In genomic region chr4:46614641-46615040, GRCm38 (mm10) we compare ENCODE assay signal across 17 mouse cellular contexts. TPM values are rescaled to one million over a fixed set of nuclear protein-coding genes. Genes with fewer than 3 reads are reported as not detected.
A peak's percentile ranks its signal among the peaks of the same experiment; 100 is the strongest.
DNase-seq lines count a peak whose midpoint lies in the region; ATAC-seq lines count a peak whose summit lies in the region.
"Had no signal": no experiment of that assay in that cellular context is flagged by ENCODE, and none has a peak within 500 bp of the region (broad histone marks: within the 10 kb centered on the region; RNA-seq: fewer than 3 reads in every experiment).

No protein-coding gene starts in this region.

- WGBS in liver, embryonic 13.5 days (ENCODE audit: insufficient replicate concordance): 49% methylated on average over 9 of the region's 9 CpGs
- WGBS in liver, embryonic 12.5 days (ENCODE audit: insufficient replicate concordance): 49% methylated on average over 9 of the region's 9 CpGs
- 80% methylated on average over 9 of the region's 9 CpGs for WGBS in hindbrain, embryonic 16.5 days
- 66% methylated on average over 9 of the region's 9 CpGs for WGBS in heart, embryonic 12.5 days

- ATAC-seq in liver, embryonic 13.5 days (ENCODE audit: low read depth): 0 out of 2 replicates have a peak, but pooled peaks have one; percentile 35
- ATAC-seq in liver, embryonic 12.5 days: no peak
- ATAC-seq in hindbrain, embryonic 16.5 days: no peak
- ATAC-seq in heart, embryonic 12.5 days (ENCODE audit: insufficient number of reproducible peaks, low FRiP score): no peak
- ATAC-seq: intestine, postnatal 0 days had no signal

- 0 out of 2 replicates have a peak overlapping the region, but pooled peaks have one; percentile 15 for H3K4me2 ChIP-seq in liver, embryonic 13.5 days
- no peak overlapping the region for H3K4me2 ChIP-seq in liver, embryonic 12.5 days
- H3K4me2 ChIP-seq in hindbrain, embryonic 16.5 days (ENCODE audit: low read length): no peak overlapping the region
- H3K4me2 ChIP-seq in heart, embryonic 12.5 days: no peak overlapping the region
- H3K4me2 ChIP-seq: hindbrain, embryonic 15.5 days had no signal

- DNase-seq in liver, embryonic 13.5 days: no peak
- peak; percentile 93 for DNase-seq in 416B (ENCODE audit: low read depth)
- DNase-seq in c-Kit-positive CD71-negative TER-119-negative erythroid progenitor cells, embryonic 14.5 days (ENCODE audit: low read depth): peak; percentile 62
- DNase-seq in T-cell, adult 2 months (ENCODE audit: low spot score): no peak
- DNase-seq: B cell, adult 2 months; cerebellum, adult 11 months; gastrocnemius, postnatal 10 days; kidney, postnatal 10 days; lung, adult 2 months had no signal

- peaks cover 19% of the 10 kb centered on the region for H3K27me3 ChIP-seq in liver, embryonic 13.5 days
- H3K27me3 ChIP-seq in liver, embryonic 12.5 days (replicated peaks): peaks cover 33% of the 10 kb centered on the region
- no peaks in the 10 kb centered on the region for H3K27me3 ChIP-seq in megakaryocyte, embryonic 14.5 days (replicated peaks)
- no peaks in the 10 kb centered on the region for H3K27me3 ChIP-seq in hindbrain, embryonic 16.5 days (replicated peaks; ENCODE audit: control insufficient read depth, insufficient read depth, low read length)
- peaks cover 75% of the 10 kb centered on the region for H3K27me3 ChIP-seq in heart, embryonic 12.5 days (replicated peaks)
- H3K27me3 ChIP-seq: hindbrain, embryonic 15.5 days had no signal

- peaks cover 21% of the 10 kb centered on the region for H3K4me1 ChIP-seq in liver, embryonic 13.5 days (replicated peaks)
- peaks cover 25% of the 10 kb centered on the region for H3K4me1 ChIP-seq in liver, embryonic 12.5 days
- H3K4me1 ChIP-seq in megakaryocyte, embryonic 14.5 days: peaks cover 60% of the 10 kb centered on the region
- H3K4me1 ChIP-seq in hindbrain, embryonic 16.5 days (ENCODE audit: control insufficient read depth, insufficient read depth, low read depth, low read length): peaks cover 3% of the 10 kb centered on the region; the same call in 1 of the 2 replicates
- H3K4me1 ChIP-seq in heart, embryonic 12.5 days (replicated peaks): no peaks in the 10 kb centered on the region

- H3K9ac ChIP-seq in liver, embryonic 13.5 days: no peak overlapping the region
- no peak overlapping the region for H3K9ac ChIP-seq in liver, embryonic 12.5 days
- H3K9ac ChIP-seq in hindbrain, embryonic 16.5 days (ENCODE audit: low read depth, low read length): no peak overlapping the region
- H3K9ac ChIP-seq in heart, embryonic 12.5 days: no peak overlapping the region
- H3K9ac ChIP-seq: hindbrain, embryonic 15.5 days had no signal

- no peak overlapping the region for H3K27ac ChIP-seq in liver, embryonic 13.5 days
- H3K27ac ChIP-seq in liver, embryonic 12.5 days: no peak overlapping the region
- H3K27ac ChIP-seq in hindbrain, embryonic 16.5 days (ENCODE audit: low read depth, low read length): no peak overlapping the region
- no peak overlapping the region for H3K27ac ChIP-seq in heart, embryonic 12.5 days (ENCODE audit: poor library complexity, severe bottlenecking)
- H3K27ac ChIP-seq: hindbrain, embryonic 15.5 days; left cerebral cortex, adult 2 months; stomach, postnatal 0 days had no signal

- H3K4me3 ChIP-seq in liver, embryonic 13.5 days (replicated peaks): no peak overlapping the region
- H3K4me3 ChIP-seq in liver, embryonic 12.5 days: no peak overlapping the region
- H3K4me3 ChIP-seq in megakaryocyte, embryonic 14.5 days (replicated peaks): peak overlapping the region; percentile 57
- H3K4me3 ChIP-seq in hindbrain, embryonic 16.5 days (ENCODE audit: low read length): no peak overlapping the region
- H3K4me3 ChIP-seq in heart, embryonic 12.5 days: no peak overlapping the region
- H3K4me3 ChIP-seq: hindbrain, embryonic 15.5 days; left cerebral cortex, adult 2 months had no signal

- H3K36me3 ChIP-seq in liver, embryonic 13.5 days: no peaks in the 10 kb centered on the region
- no peaks in the 10 kb centered on the region for H3K36me3 ChIP-seq in liver, embryonic 12.5 days
- peaks cover 91% of the 10 kb centered on the region for H3K36me3 ChIP-seq in megakaryocyte, embryonic 14.5 days (replicated peaks; ENCODE audit: low read length)
- H3K36me3 ChIP-seq in hindbrain, embryonic 16.5 days (ENCODE audit: control insufficient read depth, insufficient read depth, low read length): no peaks in the 10 kb centered on the region
- no peaks in the 10 kb centered on the region for H3K36me3 ChIP-seq in heart, embryonic 12.5 days
- H3K36me3 ChIP-seq: hindbrain, embryonic 15.5 days had no signal

- H3K9me3 ChIP-seq in liver, embryonic 13.5 days (replicated peaks): no peaks in the 10 kb centered on the region
- H3K9me3 ChIP-seq in liver, embryonic 12.5 days (replicated peaks): no peaks in the 10 kb centered on the region
- H3K9me3 ChIP-seq in megakaryocyte, embryonic 14.5 days: no peaks in the 10 kb centered on the region
- no peaks in the 10 kb centered on the region for H3K9me3 ChIP-seq in hindbrain, embryonic 16.5 days (ENCODE audit: control insufficient read depth, low read length)
- H3K9me3 ChIP-seq in heart, embryonic 12.5 days (replicated peaks): no peaks in the 10 kb centered on the region
- H3K9me3 ChIP-seq: hindbrain, embryonic 15.5 days had no signal

RNA-seq across cellular contexts. Expression of gene Coro2a, which starts 12.6 kb away (rescaled TPM):
- 3.0 and 3.7 TPM in 2 replicates for polyA plus RNA-seq in liver, embryonic 13.5 days (2015; fragmentation: Nextera tagmentation; extraction: Ambion mirVana)
- 4.9 and 5.2 TPM in 2 replicates for polyA plus RNA-seq in liver, embryonic 12.5 days (2016; fragmentation: Nextera tagmentation; extraction: Ambion mirVana)
- 29.8 and 31.3 TPM in 2 replicates for polyA plus RNA-seq in megakaryocyte, embryonic 14.5 days (2012; ENCODE audit: insufficient read depth, low replicate concordance)
- 7.9 and 10.2 TPM in 2 replicates for polyA plus RNA-seq in hindbrain, embryonic 16.5 days (2015; fragmentation: Nextera tagmentation; extraction: Ambion mirVana)
- 0.15 and 0.34 TPM in 2 replicates for polyA plus RNA-seq in heart, embryonic 12.5 days (2016; fragmentation: Nextera tagmentation; extraction: Ambion mirVana)

RNA-seq across cellular contexts. Expression of gene Tbc1d2, which starts 35.4 kb away (rescaled TPM):
- 0.46 and 0.56 TPM in 2 replicates for polyA plus RNA-seq in liver, embryonic 13.5 days (2015; fragmentation: Nextera tagmentation; extraction: Ambion mirVana)
- polyA plus RNA-seq in liver, embryonic 12.5 days (2016; fragmentation: Nextera tagmentation; extraction: Ambion mirVana): 0.57 and 0.62 TPM in 2 replicates
- 4.5 and 7.8 TPM in 2 replicates for polyA plus RNA-seq in megakaryocyte, embryonic 14.5 days (2012; ENCODE audit: insufficient read depth, low replicate concordance)
- 1.1 and 1.3 TPM in 2 replicates for polyA plus RNA-seq in hindbrain, embryonic 16.5 days (2015; fragmentation: Nextera tagmentation; extraction: Ambion mirVana)
- polyA plus RNA-seq in heart, embryonic 12.5 days (2016; fragmentation: Nextera tagmentation; extraction: Ambion mirVana): 0.42 and 0.51 TPM in 2 replicates

Comparison
In these comparisons a context has a peak if more than half of its experiments do, and no peak if none do; other contexts are left out.
1. DNase-seq: peak in 416B (single experiment) and c-Kit-positive CD71-negative TER-119-negative erythroid progenitor cells, embryonic 14.5 days (single experiment); none in liver, embryonic 13.5 days (single experiment) and T-cell, adult 2 months (single experiment).